Mouse (Mus musculus): Measurements from ENCODE around the gene Dach1.

Gene Dach1

DNA sequence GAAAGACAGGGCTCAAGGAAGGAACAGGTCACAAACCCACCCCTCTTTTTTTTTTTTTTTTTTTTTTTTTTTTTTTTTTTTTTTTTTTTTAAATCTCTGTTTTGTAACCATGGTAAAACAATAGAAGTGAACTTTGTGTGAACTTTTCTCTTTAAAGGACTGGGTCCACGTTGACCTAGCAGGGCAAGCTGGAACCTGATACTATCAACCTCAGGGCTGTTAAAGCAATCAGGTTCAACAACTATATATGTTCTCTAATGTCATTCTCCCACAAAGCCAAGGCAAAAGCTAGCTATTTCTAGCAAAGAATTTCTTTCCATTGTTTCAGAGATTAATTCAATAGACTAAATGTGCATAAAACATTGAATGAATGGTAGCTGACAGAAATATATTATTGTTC, 134.3 kb downstream of the Dach1 start:
- no peak for DNase-seq

DNA sequence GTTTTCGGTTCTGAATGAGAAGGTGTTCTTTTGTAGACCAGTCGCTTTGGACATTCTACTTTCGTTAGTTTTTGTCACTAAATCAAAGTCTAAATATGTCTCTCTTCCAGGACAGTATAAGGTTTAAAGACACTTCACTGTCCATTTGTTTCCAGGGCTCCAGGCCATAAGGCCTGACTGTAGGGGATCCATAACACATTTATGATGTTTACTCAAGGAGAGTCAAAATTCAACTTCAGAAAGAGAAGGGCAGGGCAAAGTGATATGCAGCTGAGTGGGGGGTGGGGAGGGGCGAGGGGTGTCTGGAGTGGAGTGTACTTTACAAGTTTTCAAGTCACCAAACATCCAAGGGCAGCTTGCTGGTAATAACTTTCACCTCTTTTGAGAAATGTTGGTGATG, 146.0 kb downstream of the Dach1 start:
- no peak for DNase-seq

DNA sequence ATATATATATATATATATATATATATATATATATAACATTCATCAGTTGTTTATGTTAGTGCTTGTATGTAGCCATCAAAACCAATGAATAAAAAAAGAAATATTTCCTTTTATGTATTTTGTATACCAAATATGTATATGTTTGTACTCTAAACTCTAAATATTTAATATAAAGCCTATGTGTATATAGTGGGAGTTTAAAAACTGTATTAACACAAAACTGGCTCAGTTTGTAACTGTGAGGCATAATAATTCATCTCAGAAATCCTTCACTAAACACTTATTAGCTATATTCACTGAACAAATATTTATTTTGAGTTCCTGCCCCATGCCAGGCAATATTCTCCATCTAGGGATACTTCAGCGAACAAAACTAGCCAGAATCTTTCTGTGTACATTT, 155.5 kb downstream of the Dach1 start:
- DNase-seq: no peak

DNA sequence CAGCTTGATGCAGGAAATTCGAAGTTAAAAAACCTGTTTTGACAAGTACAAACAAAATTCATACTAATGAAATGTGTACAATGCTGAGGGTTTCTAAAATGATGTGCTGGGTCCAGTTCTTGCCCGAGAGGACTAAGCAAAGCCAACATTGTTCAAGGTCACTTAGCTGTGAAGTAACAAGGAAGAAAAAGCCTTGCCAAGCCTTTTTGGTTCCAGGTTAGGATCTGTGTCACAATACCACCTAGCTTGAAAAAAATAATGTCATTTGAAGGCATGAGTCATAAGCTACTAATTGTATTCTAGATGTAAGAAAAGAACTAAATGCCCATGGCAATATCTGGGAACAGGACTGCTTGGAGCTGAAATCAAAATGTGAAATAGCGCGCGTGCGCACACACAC, 161.1 kb downstream of the Dach1 start:
- DNase-seq: peak in 1 of 2 experiments; percentile 4

DNA sequence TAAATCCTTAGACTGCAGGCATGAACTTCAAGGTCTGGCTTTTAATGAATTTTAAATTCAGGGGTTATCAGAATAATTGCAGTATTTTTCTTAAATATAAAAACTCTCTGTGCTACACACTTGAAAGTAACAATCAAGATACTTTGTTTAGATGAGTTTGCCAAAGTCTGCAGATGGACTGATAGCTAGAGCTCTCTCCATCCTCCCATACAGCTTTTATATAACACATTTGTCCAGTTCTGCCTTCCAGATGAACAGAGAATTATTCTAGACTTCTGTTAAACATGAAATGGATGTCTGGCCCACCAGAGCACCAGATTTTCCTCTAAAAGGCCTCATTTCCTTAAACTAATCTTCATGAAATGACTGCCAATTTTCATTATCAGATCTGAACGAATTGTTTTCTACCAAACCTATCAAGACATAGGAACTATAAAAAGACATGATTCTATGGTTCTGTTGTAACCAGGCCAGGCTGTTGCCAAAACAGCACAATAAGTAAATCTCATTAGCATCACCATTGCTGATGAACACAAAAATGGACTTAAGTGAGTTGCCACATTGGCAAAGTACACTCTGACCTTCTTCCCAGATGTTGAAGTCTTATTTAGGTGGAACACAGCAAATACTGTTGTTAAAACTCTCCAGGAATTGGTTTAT, 167.4 kb downstream of the Dach1 start:
- DNase-seq: no peak

DNA sequence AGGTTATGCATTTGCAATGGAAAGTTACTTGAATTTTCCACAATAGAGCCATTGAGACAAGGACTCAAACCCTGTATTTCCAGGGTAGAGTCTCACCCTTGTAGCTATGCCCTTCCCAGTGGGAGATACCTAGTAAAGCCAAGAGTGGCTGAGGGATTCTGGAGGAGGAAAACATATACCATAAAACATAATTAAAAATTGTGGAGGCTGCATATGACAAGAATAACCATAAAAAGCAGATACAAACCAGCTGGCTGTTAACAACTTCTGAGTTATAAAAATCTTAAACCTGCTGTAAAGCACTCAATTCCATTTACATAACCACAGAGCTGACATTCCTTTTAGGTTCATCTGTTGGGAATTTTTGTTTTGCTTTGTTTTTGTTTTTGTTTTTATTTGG, 171.0 kb downstream of the Dach1 start:
- no peak for DNase-seq

DNA sequence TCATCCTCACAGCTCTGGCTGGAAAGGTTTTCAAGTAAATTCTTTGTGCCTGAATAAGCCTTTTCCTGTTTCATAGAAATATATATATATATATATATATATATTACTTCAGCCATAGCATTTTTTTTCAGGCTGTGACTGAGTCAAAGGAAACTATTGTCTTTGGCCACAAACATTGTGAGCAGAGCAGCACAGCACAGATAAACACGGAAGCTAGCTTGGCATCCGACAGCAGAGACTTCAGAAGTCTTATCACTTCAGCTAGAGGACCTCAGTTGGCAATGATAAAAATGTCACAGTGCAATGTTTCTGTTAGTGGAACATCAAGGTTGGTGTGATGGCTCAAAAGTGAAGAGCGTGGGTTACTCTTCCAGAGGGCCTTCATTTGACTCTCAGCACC, 186.3 kb downstream of the Dach1 start:
- no peak for DNase-seq

DNA sequence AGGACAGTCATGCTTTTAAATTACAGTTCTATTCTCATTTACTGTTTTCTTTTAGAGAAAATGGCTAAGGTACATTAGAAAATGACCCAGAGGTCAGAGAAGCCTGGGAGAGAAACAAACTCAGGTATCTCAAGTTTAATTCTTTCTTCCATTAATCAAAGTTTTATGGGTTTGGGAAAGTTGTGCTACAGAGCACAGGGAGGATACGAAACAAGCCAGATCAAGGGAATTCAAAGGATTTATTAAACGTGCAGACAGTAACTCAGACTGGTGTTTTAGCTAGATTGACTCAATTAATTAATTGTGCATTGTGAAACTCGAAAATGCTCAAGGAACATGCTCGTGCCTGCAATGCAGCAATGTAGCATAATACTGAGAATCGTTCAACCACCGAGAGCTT, 186.9 kb downstream of the Dach1 start:
- DNase-seq: no peak

DNA sequence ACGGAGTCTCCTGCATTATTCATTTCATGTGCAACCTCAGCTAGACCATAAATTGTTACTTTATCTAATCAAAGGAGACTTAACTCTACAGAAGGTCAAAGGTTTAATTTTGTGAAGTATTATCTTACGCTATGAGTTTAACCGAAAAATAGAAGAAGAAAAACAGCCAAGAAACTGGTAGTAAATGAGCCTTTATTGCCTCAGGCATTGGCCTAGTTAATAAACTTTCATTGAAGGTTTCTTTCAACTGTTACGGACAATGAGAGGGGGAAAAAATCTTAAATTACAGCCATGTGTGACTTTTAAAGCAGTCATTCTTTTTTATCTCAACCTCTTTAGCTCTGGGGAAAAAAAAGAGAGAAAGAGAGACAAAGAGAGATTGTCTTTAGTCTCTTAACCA, 188.7 kb downstream of the Dach1 start:
- DNase-seq: no peak

DNA sequence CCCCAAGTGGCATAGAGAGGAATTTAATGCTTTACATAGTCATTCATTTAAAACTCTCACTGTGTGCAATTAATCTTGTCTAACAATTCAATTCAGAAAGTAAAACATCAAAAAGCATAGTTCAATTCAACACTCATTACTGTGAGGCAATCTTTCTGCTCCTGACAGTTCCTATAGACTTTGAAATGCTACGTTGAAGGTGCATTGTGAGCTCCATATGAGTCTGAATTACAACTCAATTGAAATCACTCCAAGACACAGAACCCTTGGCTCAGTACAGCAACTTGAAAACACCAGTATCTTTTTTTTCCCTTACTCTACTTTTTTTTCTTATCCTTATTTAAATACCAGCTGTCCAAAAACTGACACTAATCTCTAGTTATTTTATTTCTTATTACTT, 193.5 kb downstream of the Dach1 start:
- DNase-seq: no peak

DNA sequence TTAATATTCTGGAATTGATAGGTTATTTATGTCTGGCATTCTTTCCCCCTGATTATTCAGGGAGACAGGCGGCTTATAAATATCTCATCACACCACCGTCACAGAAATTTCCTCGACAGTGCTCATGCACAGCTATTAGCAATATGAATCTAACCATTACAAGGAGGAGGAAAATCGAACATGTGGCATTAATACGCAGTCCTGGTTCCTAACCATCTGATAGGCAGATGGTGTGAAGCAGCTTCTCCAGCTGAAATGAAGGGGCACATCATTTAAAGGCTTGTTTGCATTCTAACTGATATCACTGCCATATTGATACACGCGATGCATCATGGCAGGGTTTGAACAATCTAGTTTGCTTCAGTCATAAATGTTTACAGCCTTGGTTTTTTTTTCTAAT, 194.1 kb downstream of the Dach1 start:
- DNase-seq: no peak

DNA sequence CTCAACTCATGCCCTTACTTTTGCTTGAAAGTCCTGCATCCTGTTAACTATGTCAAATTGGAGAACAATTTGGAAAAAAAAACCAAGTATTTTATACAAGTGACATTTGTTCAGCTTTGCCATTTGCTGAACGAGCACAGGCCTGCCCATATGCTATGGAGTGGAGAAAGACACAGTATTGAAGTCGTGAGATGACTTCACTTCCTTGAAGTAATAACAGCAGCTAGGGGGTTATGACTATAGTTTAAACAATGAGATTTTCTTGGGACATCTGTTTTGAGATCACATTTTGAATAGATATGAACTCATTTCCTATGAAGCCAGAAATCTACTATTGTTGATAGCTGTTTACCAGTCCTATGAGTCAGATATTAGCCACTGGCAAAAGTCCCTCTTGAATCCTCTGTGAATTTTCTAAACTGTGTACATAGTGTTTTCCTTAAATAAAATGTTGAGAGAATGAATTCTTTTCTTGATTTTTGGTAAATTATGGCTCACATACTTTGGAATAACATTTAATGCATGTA, 205.0 kb downstream of the Dach1 start:
- no peak for DNase-seq

DNA sequence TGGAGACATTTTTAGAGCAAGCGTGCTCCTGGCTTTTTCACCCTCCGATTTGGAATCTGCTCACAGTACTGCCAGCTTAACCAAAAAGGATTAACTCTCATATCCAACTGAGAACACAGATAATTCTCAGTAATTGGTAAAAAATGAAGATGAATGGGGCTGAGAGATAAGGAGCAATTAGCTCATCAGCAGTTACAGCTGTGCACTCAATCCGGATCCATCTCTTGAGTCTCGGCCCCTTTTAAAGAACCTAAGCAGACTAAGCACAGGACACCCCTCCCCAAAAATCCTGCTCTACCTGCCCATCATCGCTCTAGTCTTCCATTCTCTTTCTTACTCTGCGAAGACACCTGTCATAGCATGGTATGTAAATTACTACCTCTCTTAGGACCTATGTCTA, 205.9 kb downstream of the Dach1 start:
- no peak for DNase-seq

DNA sequence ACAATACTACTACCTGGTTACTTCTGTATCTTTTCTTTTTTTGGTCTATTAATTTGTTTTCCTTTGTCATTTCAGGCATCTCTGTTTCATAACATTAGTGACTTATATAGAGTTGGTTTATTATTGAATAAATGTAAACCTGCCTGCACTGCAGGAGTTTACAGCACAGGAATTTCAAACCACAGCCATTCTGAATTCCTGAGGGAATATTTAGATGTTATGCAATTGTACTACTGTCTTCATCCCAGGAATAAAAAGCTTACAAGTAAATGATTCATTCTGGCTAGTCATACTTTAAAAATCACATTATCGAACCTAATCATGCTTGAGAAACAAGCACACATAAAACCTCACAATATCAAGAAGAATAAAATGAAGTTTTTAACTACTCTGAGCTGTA, 213.2 kb downstream of the Dach1 start:
- no peak for DNase-seq

DNA sequence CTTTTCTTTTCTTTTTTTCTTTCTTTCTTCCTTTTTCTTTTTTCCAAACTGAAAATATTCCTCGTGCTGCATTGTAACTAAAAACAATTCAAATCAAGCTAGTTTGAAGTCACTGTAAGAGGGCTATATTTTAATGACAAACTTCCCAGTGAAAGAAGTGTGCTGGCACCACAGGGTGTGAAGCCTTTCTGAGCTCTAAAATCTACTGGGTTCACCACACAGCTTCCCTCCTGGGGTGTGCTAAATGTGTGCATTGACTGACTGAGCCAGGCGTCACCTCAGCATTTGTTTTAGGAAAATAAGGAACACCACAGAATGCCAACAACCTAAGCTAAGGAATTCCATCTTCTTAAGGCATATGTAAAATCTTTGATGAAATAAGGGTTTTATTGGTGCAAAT, 224.1 kb downstream of the Dach1 start:
- no peak for DNase-seq

DNA sequence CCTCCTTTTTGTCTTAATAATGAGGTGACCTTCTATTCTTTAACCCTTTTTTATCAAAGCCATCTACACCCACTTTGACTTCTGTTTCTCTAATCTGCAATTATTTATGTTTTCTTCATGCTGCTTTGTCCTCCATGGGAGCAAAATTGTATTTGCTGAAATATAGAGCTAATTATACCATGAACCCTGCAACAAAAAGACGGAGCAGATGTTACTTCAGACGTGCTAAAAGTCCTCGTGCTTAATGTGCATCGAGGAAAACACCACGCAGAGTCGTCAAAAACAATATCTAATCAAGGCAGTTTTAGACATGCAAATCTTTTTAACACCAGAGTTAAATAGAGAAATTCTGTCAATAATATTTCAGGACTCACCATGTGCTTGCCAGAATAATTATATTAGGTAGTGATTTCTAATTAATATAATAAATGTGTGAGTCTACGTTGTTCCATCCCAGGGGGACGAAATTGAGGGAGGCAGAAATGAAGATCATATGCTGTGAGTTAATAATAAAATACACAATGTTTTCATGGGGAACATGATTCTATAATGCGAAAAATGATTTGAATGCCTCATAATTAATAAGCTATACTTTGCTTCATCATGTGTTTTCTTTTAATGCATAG, 224.8 kb downstream of the Dach1 start:
- DNase-seq: no peak

DNA sequence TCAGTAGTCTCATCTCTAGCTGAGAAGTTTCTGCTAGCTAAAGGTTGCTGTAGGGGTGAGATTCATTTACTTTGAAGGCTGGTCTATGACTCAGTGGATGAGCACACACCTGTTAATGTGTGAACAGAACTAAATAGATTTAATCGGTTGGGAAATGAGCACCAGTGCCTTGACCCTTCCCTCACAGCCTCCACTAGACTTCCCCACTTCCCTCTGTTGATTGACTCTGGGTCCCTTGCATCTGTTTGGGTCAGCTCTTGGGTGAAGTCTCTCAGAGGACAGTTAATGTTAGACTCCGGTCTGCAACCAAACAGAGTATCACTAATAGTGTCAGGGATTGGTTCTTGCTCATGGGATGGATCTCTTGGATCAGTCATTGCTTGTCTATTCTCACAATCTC, 227.2 kb downstream of the Dach1 start:
- no peak for DNase-seq

DNA sequence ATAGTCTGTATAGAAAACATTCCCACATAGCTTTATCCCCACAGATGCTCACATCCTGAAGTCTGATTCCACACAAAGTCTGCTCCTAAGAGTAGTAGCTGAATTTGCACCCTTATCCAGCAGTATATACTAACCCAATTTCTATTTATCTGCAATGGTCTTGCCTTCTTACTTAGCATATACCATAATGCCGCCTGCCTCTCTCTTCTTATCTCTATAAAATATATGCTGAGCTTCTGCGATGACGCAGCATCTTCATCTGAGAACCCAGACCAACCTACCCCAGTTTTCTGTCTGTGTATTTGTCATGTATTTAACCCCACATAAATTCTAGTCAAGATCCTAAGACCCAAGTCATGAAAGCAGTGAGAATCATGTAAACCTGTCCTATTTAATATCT, 272.9 kb downstream of the Dach1 start:
- DNase-seq: no peak

DNA sequence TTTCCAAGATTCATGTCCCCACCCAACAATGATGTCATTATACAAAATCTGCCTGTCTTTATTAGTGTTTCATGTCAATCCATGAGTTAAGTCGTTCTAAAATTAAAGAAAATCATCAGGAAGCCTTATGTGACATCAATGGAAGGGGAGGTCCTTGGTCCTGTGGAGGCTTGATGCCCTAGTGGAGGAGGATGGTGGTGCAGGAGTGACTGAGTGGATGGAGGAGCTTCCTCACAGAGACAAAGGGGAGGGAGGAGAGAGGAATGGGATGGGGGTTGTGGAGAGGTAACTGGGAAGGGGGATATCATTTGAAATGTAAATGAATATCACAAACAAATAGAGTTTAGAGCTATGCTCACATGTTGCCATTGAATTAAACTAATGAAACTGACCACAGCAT, 287.6 kb downstream of the Dach1 start:
- DNase-seq: no peak

DNA sequence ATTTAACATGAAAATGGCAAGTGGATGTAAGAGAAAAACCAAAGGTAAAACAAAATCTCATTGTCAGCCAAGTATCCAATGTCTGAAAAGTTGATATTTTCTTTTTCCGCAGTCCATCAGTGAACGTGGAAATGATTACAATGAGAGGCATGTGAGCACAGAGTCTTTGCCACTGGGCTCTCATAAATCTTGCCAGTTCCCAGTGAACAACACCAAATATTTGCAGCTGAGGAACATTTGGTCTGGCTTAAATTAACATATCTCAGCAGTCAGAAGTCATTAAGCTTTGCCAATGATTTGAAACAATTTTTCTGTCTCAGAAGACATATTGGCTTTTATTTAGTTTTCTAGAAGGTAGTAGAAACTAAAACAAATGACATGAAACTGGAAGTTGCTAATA, 298.6 kb downstream of the Dach1 start:
- DNase-seq: peak; percentile 4 to 9

DNA sequence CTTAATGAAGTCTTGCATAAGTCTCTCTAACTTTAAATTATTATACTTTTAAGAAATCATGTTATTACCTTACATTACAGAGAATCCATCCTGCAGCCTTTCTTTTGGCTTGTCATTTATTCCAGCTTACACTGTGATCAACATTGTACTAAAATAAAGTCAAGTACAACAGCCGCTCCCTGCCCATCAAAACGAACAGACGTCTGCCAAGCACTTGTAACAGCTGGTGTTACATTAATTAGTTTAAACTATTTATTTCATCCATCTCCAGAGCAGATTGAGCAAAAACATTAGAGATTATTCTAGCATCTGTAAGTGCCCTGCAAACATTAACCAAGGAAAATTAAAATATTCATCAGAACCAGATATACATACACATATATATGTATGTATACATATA, 311.2 kb downstream of the Dach1 start:
- no peak for DNase-seq

DNA sequence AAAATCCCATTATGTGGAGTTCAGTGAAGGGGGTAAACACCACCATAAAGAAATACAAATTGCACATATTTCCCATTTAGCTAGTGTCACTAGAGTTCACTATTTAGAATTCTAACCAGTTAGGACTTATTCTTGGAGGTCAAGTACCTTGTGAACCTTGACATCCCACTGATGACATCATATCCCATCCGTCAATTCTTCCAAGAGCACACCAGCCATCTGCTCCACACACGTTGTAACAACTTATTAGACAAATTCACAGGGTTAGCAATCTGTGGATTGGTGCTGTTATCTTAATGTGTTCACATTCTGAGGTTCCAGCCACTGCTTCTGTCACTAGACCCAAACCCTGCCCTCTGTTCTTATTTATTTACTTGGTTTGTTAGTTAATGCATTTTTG, 312.3 kb downstream of the Dach1 start:
- no peak for DNase-seq

DNA sequence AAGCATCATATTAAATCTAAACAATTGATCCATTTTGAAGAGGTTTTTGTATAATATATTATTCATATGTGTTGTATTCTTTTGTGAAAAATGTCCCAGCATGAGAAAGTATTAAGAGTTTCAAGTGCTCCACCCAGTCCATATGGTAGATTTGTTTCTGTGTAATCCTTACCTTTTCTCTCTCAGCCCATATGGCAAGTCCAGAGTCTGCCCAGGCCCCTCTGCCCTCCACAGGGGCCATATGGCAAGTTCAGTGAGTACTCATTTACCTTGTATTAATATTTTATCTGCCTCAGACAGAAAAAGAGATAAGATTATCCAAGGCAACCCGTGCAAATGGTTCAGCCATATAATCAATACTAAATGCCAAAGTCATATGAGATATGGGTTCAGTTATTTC, 314.2 kb downstream of the Dach1 start:
- peak; percentile 7 to 41 for DNase-seq

DNA sequence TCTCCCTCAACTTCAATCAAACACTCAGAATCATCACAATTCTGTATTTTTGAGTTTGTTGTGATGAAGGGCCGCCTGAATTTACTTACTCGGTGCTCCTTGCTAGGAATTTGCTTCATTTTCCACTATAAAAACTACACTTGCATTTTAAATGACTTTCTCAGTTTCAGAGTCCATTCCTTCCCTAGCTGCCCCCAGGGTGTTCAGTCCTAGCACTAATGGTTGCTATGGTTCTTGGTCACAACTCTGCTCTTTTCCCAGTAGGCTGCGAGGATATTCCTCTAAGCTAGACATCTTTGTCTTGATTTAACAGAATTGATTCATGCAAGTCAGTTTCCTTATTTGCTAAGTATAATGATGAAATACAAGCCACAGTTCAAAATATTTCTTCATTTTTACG, 319.1 kb downstream of the Dach1 start:
- DNase-seq: no peak

DNA sequence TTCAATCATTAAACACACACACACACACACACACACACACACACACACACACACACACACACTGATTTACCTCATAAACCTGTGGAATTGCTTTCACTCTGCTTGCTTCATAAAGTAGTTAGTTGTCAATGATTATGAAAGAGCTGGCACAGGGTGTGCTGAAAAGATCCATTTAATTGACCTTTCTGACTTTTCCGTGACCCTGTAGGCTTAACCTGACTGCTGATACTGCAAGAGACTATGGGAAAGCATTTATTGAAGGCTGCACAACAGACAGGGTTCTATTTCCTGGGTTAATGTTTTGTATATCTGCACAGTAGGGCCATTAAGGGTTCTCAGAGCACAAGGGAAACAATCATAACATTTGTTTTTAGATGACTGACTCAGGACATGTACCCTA, 321.9 kb downstream of the Dach1 start:
- no peak for DNase-seq

Measured in cerebellum, postnatal 10 days (tissue).